Mouse (Mus musculus): Measurements from ENCODE around the gene Atp6v1g1. TPM values are rescaled to one million over a fixed set of nuclear protein-coding genes. Genes with fewer than 3 reads are reported as not detected.

Atp6v1g1 gene
- polyA plus RNA-seq, 1 experiment from 2014 or later: 467 TPM

GRCm38 (mm10) chr4:63552865-63553264 is 8.3 kb downstream of the Atp6v1g1 start:
- no peaks in the 10 kb centered on the region for H3K9me3 ChIP-seq (replicated peaks)
- H3K36me3 ChIP-seq (ENCODE audit: poor library complexity, severe bottlenecking): peaks cover 67% of the 10 kb centered on the region
- 77% methylated on average over 1 of the region's 1 CpGs for WGBS

DNA sequence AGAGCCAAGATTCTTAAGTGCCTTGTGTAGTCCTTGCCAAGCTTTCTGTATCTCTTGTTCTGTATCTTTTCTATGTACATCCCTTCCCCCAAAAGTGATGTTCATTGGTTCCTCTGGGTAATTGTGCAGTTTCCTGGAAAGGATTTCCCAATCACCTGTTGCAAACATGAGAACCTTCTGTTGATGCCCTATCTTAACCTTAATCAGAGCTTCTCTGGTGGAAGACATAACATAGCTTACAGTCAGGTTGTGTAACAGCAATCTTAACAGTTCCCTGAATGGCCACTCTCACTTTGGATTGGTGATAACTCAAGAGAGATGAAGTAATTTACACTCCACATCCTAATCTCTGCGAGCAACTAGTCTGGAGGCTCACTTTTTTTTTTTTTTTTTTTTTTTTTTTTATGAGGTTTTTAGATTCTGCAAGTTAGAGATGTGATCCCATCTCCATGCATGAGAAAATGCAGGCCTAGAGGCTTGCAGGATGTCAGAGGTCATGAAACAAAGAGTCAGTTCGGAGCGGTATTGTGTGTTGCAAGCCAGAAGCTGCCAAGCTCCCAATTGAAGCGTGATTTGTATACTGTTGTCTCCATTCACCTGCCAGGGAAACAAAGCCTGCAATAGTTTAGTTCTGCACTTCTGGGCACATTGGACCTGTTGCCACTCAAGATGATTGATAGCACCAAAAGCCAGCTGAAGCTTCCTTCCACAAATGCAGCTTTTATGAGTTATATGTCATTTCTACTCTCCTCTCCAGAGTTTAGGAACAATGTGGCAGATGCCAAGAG is 9.4 kb downstream of the Atp6v1g1 start:
- Histone ChIP-seq H3K4me3 (no peak overlapping the region), H3K36me3 (ENCODE audit: poor library complexity, severe bottlenecking) (peaks cover 57% of the 10 kb centered on the region), H3K9ac (no peak overlapping the region), H3K27me3 (peaks cover 4% of the 10 kb centered on the region; the same call in 1 of the 2 replicates), H3K4me2 (no peak overlapping the region), H3K27ac (no peak overlapping the region), H3K9me3 (replicated peaks) (no peaks in the 10 kb centered on the region), H3K4me1 (peaks cover 17% of the 10 kb centered on the region)
- 37% methylated on average over 4 of the region's 4 CpGs for WGBS
- ATAC-seq: no peak

More at GRCm38 (mm10) chr4:63552865-63553264, 8.3 kb downstream of the Atp6v1g1 start:
- Histone ChIP-seq H3K27ac (no peak overlapping the region), H3K27me3 (peaks cover 4% of the 10 kb centered on the region; the same call in 1 of the 2 replicates), H3K4me3 (no peak overlapping the region), H3K4me1 (peaks cover 12% of the 10 kb centered on the region), H3K9ac (no peak overlapping the region), H3K4me2 (no peak overlapping the region)
- no peak for ATAC-seq

DNA sequence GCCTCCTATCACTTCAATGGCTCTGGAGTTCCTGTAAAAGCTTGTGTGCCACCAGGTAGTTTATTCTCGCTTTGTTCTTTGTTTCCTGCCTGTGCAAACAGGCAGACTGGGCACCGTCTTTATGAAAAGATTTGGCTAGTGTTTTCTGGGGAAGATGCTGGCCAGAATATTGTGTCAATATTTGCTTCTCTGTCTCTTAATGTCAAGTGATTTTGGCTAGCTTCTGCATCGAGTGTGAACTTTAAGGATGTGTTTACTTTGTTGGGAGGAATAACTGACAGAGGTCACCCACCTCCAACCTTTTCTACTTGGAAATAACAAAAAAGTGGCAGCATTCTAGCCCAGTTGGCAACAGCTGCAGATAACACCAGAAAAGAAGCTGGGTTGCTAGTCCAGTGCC is 10.0 kb downstream of the Atp6v1g1 start:
- no peak for ATAC-seq
- Histone ChIP-seq H3K4me3 (no peak overlapping the region), H3K36me3 (ENCODE audit: poor library complexity, severe bottlenecking) (peaks cover 51% of the 10 kb centered on the region), H3K9ac (no peak overlapping the region), H3K27me3 (peaks cover 7% of the 10 kb centered on the region; the same call in 1 of the 2 replicates), H3K4me2 (no peak overlapping the region), H3K4me1 (peaks cover 23% of the 10 kb centered on the region), H3K27ac (no peak overlapping the region), H3K9me3 (replicated peaks) (no peaks in the 10 kb centered on the region)
- 53% methylated on average over 3 of the region's 3 CpGs for WGBS

DNA sequence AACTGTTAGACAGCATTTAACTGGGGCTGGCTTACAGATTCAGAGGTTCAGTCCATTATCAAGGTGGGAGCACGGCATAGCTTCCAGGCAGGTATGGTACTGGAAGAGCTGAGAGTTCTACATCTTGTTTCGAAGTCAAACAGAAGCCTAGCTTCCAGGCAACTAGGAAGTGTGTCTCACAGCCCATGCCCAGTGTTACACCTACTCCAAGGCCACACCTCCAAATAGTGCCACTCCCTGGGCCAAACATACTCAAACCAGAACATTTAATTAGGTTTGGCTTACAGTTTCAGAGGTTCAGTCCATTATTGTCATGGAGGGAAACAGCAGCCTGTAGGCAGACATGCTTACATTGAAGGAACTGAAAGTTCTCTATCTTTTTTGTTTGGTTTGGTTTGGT is 10.5 kb downstream of the Atp6v1g1 start:
- ATAC-seq: no peak
- no peaks in the 10 kb centered on the region for H3K9me3 ChIP-seq (replicated peaks)
- no peak overlapping the region for H3K4me3 ChIP-seq
- H3K4me1 ChIP-seq: peaks cover 28% of the 10 kb centered on the region
- H3K27me3 ChIP-seq: peaks cover 7% of the 10 kb centered on the region; the same call in 1 of the 2 replicates
- H3K36me3 ChIP-seq (ENCODE audit: poor library complexity, severe bottlenecking): peaks cover 48% of the 10 kb centered on the region
- no peak overlapping the region for H3K27ac ChIP-seq
- H3K9ac ChIP-seq: no peak overlapping the region
- H3K4me2 ChIP-seq: no peak overlapping the region
- 95% methylated on average over 2 of the region's 2 CpGs for WGBS

DNA sequence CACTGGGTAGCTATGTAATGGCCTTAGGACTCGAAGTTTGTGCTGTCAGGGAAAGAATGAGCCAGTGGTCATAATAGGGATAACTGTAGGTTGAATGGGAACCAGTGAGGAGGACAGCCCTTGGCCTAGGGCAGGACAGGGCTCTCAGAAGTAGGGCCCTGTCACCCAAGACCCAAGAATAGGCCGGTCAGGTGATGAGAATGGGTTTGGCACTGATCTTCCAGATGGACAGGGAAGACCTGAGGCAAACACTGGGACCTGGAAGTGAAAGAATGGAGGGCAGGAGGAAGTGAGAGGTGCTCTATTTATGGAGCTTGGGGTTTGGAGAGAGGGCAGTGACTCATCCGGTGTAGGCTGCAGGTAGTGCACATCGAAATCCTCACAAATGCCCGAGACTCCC is 12.1 kb downstream of the Atp6v1g1 start:
- 61% methylated on average over 5 of the region's 5 CpGs for WGBS
- Histone ChIP-seq H3K9ac (no peak overlapping the region), H3K4me1 (peaks cover 35% of the 10 kb centered on the region), H3K36me3 (ENCODE audit: poor library complexity, severe bottlenecking) (peaks cover 36% of the 10 kb centered on the region), H3K9me3 (replicated peaks) (no peaks in the 10 kb centered on the region), H3K27ac (no peak overlapping the region), H3K27me3 (peaks cover 7% of the 10 kb centered on the region; the same call in 1 of the 2 replicates), H3K4me2 (no peak overlapping the region), H3K4me3 (no peak overlapping the region)
- no peak for ATAC-seq

GRCm38 (mm10) chr4:63557124-63558059 is 12.8 kb downstream of the Atp6v1g1 start:
- whole genome bisulfite sequencing: 25% methylated on average over 16 of the region's 16 CpGs
- H3K4me2 ChIP-seq: peak overlapping the region; percentile 77
- ATAC-seq: no peak
- peaks cover 35% of the 10 kb centered on the region for H3K4me1 ChIP-seq
- peak overlapping the region; percentile 55 for H3K4me3 ChIP-seq
- peaks cover 7% of the 10 kb centered on the region; the same call in 1 of the 2 replicates for H3K27me3 ChIP-seq
- H3K9me3 ChIP-seq (replicated peaks): no peaks in the 10 kb centered on the region
- H3K9ac ChIP-seq: no peak overlapping the region
- no peak overlapping the region for H3K27ac ChIP-seq
- H3K36me3 ChIP-seq (ENCODE audit: poor library complexity, severe bottlenecking): peaks cover 29% of the 10 kb centered on the region

DNA sequence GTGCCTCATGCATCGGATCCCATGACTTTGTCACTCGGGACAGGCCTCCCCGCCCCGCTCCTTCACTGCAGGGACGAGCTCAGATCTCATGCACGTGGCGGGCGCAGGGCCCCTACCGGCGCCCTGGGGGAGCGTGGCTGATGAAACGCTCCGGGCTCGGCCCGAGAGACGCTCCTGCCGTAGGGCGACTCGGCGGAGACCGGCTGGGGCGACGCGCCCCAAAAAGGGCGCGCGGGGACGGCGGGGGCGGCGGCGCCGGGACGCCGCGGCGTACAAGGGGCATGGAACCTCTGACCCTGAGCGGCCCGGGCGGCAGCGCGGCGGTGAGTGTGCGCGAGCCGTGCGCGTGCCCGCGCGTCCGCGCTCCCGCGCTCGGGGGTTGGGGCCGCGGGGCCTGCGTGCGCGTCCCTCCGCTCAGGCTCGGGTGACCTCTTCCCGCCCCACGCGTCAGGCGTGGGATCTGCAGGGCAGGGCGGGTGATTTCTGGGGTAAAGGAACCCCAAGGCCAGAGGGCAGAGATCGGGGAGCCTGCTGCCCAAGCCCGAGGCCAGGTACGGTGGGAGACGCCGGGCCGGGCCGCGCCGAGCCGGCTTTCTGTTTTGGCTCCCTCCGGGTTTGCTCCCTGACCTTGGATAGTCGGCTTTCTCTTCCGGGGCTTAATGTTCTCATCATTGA is 14.0 kb downstream of the Atp6v1g1 start, which contains the start of gene Tmem268:
Tmem268 (plus strand) TSS at position 375 of the 675 bp plus-strand sequence.
- peak within 1 kb of the TSS; percentile 77 for H3K4me2 ChIP-seq
- H3K27ac ChIP-seq: no peak within 1 kb of the TSS
- peak; percentile 89 for ATAC-seq
- H3K27me3 ChIP-seq: peaks cover 7% of the 10 kb centered on the region; the same call in 1 of the 2 replicates
- H3K36me3 ChIP-seq (ENCODE audit: poor library complexity, severe bottlenecking): peaks cover 19% of the 10 kb centered on the region; the same call in 1 of the 2 replicates
- H3K9me3 ChIP-seq (replicated peaks): no peaks in the 10 kb centered on the region
- peak within 1 kb of the TSS; percentile 77 for H3K9ac ChIP-seq
- under 1% methylated on average over 81 of the region's 81 CpGs for WGBS
- H3K4me1 ChIP-seq: peaks cover 35% of the 10 kb centered on the region
- peak within 1 kb of the TSS; percentile 55 for H3K4me3 ChIP-seq

DNA sequence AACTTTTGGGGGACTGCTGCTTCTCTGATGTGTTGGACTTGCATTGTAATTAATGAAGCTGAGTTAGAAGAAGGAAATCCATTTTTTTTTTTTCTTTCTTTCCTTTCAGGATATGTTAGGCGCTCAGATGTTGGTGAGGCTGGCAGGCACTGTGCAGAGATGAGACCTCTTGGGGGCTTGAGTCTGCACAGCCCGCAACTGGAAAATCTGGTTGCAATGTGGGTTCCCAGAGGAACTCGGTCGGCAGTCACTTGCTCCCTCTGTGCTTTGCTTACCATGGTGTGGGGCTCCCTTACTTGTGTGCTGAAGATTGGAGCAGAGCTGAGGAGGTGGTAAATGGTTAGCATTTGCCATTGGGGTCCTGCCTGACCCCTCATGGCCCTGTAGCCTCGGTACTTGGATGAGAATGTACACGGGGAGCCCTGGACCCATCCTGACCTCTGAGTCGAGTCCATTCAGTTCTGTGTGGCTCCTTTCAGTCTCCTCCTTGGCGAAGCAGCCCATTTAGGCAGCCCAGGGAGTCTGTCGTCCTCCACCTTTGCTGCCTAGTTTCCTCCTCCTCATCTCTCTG is 14.6 kb downstream of the Atp6v1g1 start:
- peak overlapping the region; percentile 77 for H3K4me2 ChIP-seq
- H3K9ac ChIP-seq: peak overlapping the region; percentile 77
- no peaks in the 10 kb centered on the region for H3K9me3 ChIP-seq (replicated peaks)
- ATAC-seq: peak; percentile 34
- peaks cover 14% of the 10 kb centered on the region; the same call in 1 of the 2 replicates for H3K36me3 ChIP-seq (ENCODE audit: poor library complexity, severe bottlenecking)
- H3K27me3 ChIP-seq: peaks cover 7% of the 10 kb centered on the region; the same call in 1 of the 2 replicates
- H3K27ac ChIP-seq: no peak overlapping the region
- 48% methylated on average over 9 of the region's 9 CpGs for WGBS
- peak overlapping the region; percentile 55 for H3K4me3 ChIP-seq
- H3K4me1 ChIP-seq: peaks cover 35% of the 10 kb centered on the region

DNA sequence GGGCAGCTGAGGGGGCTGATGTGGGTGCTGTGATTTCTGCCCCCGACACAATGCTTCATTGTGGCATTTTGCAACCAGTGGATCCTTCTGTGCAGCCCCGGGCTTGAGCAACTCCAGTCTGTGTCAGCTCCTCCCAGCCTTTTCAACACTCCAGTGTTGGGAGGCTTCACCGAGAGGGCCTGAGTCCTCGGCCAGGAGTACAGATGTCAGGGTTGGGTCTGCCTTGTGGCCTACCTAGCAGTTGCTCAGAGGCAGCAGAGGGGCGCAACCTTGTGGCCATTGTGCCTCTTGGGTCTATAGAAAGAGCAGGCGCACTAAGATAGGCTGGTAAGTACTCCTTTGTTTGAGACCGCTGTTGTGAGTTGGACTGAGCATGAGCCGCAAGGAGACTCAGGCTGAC is 15.5 kb downstream of the Atp6v1g1 start:
- Histone ChIP-seq H3K4me3 (no peak overlapping the region), H3K9ac (no peak overlapping the region), H3K4me2 (no peak overlapping the region), H3K27ac (no peak overlapping the region), H3K9me3 (replicated peaks) (no peaks in the 10 kb centered on the region), H3K27me3 (peaks cover 7% of the 10 kb centered on the region; the same call in 1 of the 2 replicates), H3K4me1 (peaks cover 35% of the 10 kb centered on the region), H3K36me3 (ENCODE audit: poor library complexity, severe bottlenecking) (peaks cover 7% of the 10 kb centered on the region; the same call in 1 of the 2 replicates)
- 56% methylated on average over 8 of the region's 8 CpGs for WGBS
- ATAC-seq: no peak

DNA sequence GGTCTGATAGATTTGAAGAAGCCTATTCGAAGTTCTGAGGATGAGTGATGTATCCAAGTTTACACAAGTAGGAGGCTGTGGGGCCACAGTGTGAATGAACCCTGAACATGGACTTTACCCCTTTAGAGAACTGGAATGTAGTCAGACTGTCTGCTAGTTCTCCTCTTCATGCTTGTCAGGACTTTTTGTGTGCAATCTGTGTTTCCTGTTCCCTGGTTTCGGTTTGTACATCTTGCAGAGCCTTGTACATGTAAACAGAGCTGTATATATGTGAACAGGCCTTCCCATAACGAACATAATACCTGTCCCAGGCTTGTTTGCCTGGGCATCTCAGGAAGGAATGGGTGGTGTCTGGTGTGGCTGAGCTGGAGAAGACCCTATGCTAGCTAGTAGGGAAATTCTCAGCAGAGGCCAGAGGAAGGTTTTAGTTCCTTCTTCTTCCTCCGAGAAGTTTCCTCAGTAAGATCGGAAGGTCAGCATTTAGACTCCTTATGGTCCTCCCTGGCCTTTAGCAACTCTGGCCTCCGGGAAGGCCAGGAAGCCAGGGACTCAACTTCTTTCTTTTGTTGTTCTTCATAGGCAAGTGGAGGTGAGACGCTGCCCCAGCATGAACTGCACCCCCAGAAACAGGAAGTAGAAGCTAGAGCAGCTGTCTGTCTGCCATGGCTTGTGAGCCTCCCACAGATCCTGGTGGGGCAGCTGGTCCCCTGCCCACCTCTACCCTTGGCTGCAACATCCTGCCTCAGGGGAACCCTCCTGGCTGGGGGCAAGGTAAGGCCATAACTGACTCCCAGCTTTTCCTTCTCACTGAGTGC is 17.5 kb downstream of the Atp6v1g1 start:
- H3K27me3 ChIP-seq: peaks cover 7% of the 10 kb centered on the region; the same call in 1 of the 2 replicates
- H3K9me3 ChIP-seq (replicated peaks): no peaks in the 10 kb centered on the region
- H3K27ac ChIP-seq: no peak overlapping the region
- no peak for ATAC-seq
- 87% methylated on average over 7 of the region's 7 CpGs for WGBS
- peaks cover 33% of the 10 kb centered on the region for H3K4me1 ChIP-seq
- H3K4me2 ChIP-seq: no peak overlapping the region
- no peak overlapping the region for H3K4me3 ChIP-seq
- H3K9ac ChIP-seq: no peak overlapping the region
- no peaks in the 10 kb centered on the region for H3K36me3 ChIP-seq (ENCODE audit: poor library complexity, severe bottlenecking)
